Mouse (Mus musculus): ENCODE measurements around the gene Dhdh.
"Not testable (repeated sequence)": the region's sequence is repeated elsewhere in the genome, so short reads cannot be mapped to it uniquely, and the experiment has no call there.

Gene Dhdh

GRCm38 (mm10) chr7:45475291-45475969 lies 13.2 kb downstream of the Dhdh start:
- no peak for DNase-seq (ENCODE audit: low spot score in 2 of 2)

- peak; percentile 64 to 72 for DNase-seq (ENCODE audit: low spot score in 2 of 2)
Observed at GRCm38 (mm10) chr7:45470869-45471268, 17.7 kb downstream of the Dhdh start.

DNA sequence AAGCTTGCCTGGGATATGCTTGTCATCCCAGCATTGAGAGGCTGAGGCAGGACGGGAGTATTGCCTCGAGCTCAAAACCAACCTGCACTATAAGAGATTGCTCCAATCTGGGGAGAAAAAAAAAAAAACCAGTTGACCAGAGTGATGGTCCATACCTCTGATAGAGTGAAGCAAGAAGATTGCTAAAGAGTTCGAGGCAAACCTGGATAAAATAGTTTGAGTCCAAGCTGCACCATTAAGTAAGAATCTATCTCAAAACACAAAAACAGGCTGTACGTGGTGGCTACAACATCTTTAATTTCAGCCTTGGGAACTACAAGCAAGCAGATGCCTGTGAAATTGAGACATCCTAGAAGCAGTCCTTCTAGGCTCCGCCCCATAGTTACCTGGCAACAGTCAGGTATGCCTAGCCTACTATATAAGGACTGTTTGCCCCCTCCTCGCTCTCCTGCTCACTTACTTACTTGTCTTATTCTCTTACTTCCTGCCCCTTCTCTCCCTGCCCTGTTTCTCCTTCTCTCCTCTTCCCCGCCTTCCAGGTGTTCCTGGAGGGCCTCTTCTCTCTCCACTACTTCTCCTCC lies 21.4 kb downstream of the Dhdh start:
- no peak for DNase-seq (ENCODE audit: low spot score in 2 of 2)

- DNase-seq (ENCODE audit: low spot score in 2 of 2): peak; percentile 86 to 93
Observed at GRCm38 (mm10) chr7:45466283-45467089, 22.1 kb downstream of the Dhdh start, which contains the start of gene Bax. Gene Bax (minus strand): TSS chr7:45466898.

GRCm38 (mm10) chr7:45465549-45465948 lies 23.1 kb downstream of the Dhdh start:
- no peak for DNase-seq (ENCODE audit: low spot score in 2 of 2)

DNA sequence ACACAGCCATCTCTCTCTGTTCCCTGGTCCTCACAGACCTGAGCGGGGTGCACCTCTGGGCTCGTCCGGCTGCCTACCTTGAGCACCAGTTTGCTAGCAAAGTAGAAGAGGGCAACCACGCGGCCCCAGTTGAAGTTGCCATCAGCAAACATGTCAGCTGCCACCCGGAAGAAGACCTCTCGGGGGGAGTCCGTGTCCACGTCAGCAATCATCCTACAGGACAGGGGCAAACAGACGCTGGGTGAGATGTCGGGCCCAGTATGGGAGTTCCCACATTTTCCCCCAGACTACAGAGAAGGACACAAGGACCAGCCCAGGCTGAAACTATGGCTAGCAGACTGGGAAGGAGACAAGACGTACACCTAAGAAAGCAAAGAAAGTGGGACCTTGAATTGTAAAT lies 23.5 kb downstream of the Dhdh start:
- no peak for DNase-seq (ENCODE audit: low spot score in 2 of 2)

DNA sequence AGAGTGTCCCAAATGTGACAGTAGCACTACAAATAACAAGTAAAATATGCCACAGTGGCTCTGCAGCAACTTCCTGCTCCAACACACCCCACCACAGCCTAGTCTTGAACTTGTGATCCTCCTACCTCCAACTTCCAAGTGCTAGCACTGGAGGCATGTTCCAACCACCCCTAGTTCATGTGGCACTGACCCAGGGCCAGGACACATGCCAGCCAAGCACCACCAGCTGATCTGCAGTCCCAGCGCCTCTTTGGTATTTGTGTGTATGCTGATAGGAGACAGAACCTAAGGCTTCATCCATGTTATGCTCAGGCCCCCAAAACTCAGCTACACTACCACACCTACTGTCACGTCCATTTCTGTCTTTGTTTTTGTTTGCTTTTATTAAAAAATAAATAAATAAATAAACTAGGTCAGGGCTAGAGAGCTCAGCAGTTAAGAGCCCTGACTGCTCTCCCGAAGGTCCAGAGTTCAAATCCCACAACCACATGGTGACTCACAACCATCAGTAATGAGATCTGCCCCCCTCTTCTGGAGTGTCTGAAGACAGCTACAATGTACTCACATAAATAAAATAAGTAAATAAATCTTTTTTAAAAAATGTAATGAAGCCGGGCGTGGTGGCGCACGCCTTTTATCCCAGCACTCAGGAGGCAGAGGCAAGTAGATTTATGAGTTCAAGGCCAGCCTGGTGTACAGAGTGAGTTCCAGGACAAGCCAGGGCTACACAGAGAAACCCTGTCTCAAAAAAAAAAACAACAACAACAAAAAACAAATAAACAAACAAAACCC lies 24.4 kb downstream of the Dhdh start:
- no peak for DNase-seq (ENCODE audit: low spot score in 2 of 2)

GRCm38 (mm10) chr7:45462868-45463267 lies 25.7 kb downstream of the Dhdh start:
- not testable (repeated sequence) for DNase-seq (ENCODE audit: low spot score in 2 of 2)

- no peak for DNase-seq (ENCODE audit: low spot score in 2 of 2)
Observed at GRCm38 (mm10) chr7:45462325-45462724, 26.3 kb downstream of the Dhdh start.

DNA sequence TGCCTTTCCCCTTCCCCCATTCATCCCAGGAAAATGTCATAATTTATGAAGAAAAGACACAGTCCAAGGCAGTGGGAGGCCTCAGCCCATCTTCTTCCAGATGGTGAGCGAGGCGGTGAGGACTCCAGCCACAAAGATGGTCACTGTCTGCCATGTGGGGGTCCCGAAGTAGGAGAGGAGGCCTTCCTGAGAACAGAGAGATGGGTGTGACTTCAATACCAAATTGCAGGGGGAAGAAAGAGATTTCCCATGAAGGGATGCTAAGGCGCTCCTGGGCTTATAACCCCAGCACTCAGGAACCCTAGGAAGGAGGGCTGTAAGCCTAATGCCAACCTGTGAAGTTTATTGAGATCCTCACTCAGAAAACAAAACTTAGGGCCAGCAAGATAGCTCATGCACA lies 26.8 kb downstream of the Dhdh start:
- no peak for DNase-seq (ENCODE audit: low spot score in 2 of 2)

- DNase-seq (ENCODE audit: low spot score in 2 of 2): no peak
Observed at GRCm38 (mm10) chr7:45461326-45461725, 27.3 kb downstream of the Dhdh start.

- DNase-seq (ENCODE audit: low spot score in 2 of 2): no peak
Observed at GRCm38 (mm10) chr7:45460860-45461314, 27.7 kb downstream of the Dhdh start.

- no peak for DNase-seq (ENCODE audit: low spot score in 2 of 2)
Observed at GRCm38 (mm10) chr7:45460377-45460776, 28.2 kb downstream of the Dhdh start.

DNA sequence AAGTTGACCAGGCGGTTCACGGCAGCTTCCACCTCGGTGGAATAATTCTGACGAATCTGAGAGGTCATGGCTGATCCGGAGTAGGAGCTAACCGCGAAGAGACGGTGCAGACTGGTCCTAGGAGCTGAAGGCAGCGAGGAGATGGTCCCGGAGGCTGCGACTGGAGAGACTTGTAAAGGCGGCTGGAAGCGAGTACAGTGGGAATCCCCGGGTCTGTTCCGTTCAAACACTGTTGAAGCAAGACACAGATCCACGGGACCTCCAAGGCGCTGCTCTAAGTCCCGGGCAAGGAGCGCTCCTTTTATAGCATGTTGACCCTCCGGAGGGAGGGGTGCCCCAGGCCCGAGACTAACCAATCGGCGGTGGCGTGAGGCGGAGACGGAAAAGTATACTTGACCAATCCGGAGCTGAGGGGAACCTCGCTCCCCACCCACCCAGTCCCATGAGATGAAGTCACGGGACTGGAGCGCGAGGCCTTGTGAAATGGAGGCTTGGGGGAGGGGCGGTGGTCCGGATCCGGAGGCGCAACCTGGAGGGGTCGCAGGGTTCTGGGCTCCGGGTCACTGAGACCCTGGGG lies 29.0 kb downstream of the Dhdh start, which contains the start of gene Ftl1:
TSS of gene Ftl1 (minus strand) at position 321 of the 577 bp plus-strand sequence.
- peak; percentile 88 to 93 for DNase-seq (ENCODE audit: low spot score in 2 of 2)

DNA sequence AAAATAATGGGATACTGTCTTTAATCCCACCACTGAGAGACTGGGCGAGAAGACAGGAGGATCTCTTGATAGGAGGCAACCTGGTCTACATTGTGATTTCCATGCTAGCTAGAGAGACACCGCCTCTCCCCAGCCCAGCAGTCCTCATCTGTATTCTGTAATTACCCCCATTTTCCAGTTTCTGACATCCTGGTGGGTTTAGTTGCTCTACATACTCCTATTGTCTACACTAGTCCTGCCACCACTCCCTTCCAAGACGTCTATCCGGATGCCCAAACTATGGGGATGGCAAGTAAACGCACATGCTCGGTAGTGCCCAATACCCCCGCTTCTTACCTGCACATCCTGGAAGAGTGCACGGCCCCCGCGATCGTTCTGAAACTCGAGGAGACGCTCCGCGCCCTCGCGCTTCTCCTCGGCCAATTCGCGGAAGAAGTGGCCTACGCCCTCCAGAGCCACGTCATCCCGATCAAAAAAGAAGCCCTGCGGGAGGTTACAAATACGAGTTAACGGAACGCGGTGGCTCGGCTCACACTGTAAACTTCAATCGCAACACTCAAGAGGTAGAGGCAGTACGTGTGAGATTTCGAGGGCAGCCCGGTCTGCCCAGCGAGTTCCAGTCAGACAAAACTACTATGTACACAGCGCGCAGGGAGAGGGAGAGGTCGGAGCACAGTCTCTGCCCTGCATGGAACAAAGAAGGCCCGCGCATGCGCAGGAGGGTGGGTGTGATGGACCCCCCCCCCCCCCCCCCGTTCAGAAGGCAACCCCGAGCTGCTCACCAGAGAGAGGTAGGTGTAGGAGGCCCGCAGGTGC lies 29.6 kb downstream of the Dhdh start:
- DNase-seq (ENCODE audit: low spot score in 2 of 2): peak in 1 of 2 experiments; percentile 62

GRCm38 (mm10) chr7:45457204-45458060 lies 31.2 kb downstream of the Dhdh start:
- DNase-seq (ENCODE audit: low spot score in 2 of 2): no peak

GRCm38 (mm10) chr7:45456721-45457203 lies 31.8 kb downstream of the Dhdh start:
- no peak for DNase-seq (ENCODE audit: low spot score in 2 of 2)

- no peak for DNase-seq (ENCODE audit: low spot score in 2 of 2)
Observed at GRCm38 (mm10) chr7:45455932-45456696, 32.5 kb downstream of the Dhdh start.

DNA sequence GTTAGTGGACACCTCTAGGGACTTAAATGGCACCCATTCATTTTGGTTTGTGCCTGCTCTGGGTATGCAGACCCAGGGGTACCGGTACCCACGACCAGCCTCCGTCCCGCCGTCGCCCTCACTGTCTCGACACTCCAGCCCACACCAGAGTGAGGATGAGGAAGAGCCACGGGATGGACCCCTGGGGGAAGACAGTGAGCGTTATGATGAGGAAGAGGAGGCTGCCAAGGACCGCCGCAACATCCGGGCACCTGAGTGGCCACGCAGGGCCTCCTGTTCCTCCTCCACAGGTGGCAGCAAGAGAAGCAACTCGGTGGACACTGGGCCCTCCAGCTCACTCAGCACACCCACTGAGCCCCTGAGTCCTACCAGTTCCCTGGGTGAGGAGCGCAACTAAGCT lies 33.6 kb downstream of the Dhdh start:
- no peak for DNase-seq (ENCODE audit: low spot score in 2 of 2)
